Mouse (Mus musculus): ENCODE data around the gene Abi3. TPM values are rescaled to one million over a fixed set of nuclear protein-coding genes. Genes with fewer than 3 reads are reported as not detected.
A peak's percentile ranks its signal among the peaks of the same experiment; 100 is the strongest.

The Abi3 gene
- polyA plus RNA-seq, 1 experiment, result 1.5 TPM

DNA sequence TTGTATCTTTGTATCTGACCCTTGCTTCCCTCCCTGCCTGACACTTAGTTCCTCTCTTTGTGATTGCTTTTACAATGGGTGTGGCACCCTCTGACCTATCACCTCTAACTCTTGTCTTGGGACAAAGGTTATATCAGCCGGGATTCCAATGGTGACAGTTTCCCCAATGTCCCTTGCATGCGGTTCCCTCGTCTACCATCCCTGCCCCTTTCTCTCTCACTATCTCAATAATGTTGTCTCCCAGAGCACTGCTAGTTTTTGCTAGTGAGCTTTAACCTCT, 15.2 kb downstream of the Abi3 start:
- no peak for TF ChIP-seq MYOD1 (IDR thresholded peaks at IDR 0.05; ENCODE audit: control insufficient read depth in 1 of 3, insufficient read length in 2 of 3, low read depth in 2 of 3)
- no peak for TF ChIP-seq MAX (IDR thresholded peaks at IDR 0.05; ENCODE audit: low read depth)
- no peak for TF ChIP-seq POLR2AphosphoS2 (IDR thresholded peaks at IDR 0.05; ENCODE audit: insufficient read length, low read depth)
- no peak for TF ChIP-seq CEBPB (IDR thresholded peaks at IDR 0.05; ENCODE audit: insufficient read depth, poor library complexity, severe bottlenecking)
- TF ChIP-seq SRF (IDR thresholded peaks at IDR 0.05; ENCODE audit: control insufficient read depth, insufficient read length, low read depth), result no peak
- TF ChIP-seq POLR2A (IDR thresholded peaks at IDR 0.05; ENCODE audit: insufficient read length, low read depth), result no peak
- no peak for TF ChIP-seq USF1 (IDR thresholded peaks at IDR 0.05; ENCODE audit: low read depth)
- Histone ChIP-seq H3K79me2 (ENCODE audit: control insufficient read depth, insufficient read depth) (no peaks in the 10 kb centered on the region), H3K4me3 (no peak overlapping the region), H3K36me3 (ENCODE audit: control insufficient read depth, insufficient read depth) (no peaks in the 10 kb centered on the region), H3ac (ENCODE audit: control insufficient read depth, insufficient read length) (no peak overlapping the region), H3K4me2 (ENCODE audit: low read depth) (peak overlapping the region; percentile 48), H3K27me3 (ENCODE audit: control insufficient read depth, insufficient read depth, insufficient read length) (no peaks in the 10 kb centered on the region)

DNA sequence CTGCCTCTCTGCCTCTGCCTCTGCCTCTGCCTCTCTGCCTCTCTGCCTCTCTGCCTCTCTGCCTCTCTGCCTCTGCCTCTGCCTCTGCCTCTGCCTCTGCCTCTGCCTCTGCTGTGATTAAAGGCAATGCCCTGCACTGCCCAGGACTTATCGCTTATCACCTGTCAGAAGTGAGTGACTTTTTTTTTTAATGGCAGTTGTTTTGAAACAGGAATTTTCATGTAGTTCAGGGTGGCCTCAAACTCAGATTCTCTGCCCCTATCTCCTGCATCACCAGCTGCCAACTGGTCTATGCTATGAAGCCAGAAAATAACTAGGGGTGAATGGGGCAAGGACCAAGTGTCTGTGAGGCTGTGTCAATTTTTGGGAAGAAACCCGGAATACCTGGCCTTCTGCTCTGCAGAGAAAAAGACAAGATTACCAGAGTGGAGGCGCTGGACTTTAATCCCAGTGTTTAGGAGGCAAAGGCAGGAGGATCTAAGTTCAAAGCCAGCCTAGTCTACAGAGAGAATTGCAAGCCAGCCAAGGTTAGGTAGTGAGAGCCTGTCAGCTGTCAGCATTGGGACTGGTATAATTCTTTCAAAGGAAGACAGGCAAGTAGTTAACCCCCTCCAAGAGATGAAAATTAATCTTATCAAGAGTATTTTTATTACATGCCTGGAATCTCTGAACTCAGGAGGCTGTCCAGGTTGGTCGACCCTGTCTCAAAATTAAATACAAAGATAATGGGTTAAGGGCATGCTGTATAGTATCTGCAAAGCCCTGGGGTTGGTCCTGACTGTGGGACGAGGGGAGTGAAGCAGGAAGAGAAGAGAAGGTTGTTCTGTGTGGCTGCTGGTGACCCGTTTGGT, 15.7 kb downstream of the Abi3 start:
- no peak for TF ChIP-seq POLR2AphosphoS2 (IDR thresholded peaks at IDR 0.05; ENCODE audit: insufficient read length, low read depth)
- no peak for TF ChIP-seq USF1 (IDR thresholded peaks at IDR 0.05; ENCODE audit: low read depth)
- no peak for TF ChIP-seq MYOG (IDR thresholded peaks at IDR 0.05; ENCODE audit: control insufficient read depth in 1 of 3, insufficient read depth in 1 of 3, insufficient read length in 2 of 3, low read depth in 2 of 3)
- TF ChIP-seq E2F4 (IDR thresholded peaks at IDR 0.05; ENCODE audit: insufficient read depth), result no peak
- no peak for TF ChIP-seq CEBPB (IDR thresholded peaks at IDR 0.05; ENCODE audit: insufficient read depth, poor library complexity, severe bottlenecking)
- no peak for TF ChIP-seq TCF3 (IDR thresholded peaks at IDR 0.05; ENCODE audit: insufficient read length, low read depth)
- TF ChIP-seq REST (IDR thresholded peaks at IDR 0.05; ENCODE audit: insufficient read depth, insufficient read length), result no peak
- no peak for TF ChIP-seq MAX (IDR thresholded peaks at IDR 0.05; ENCODE audit: low read depth)
- no peak for TF ChIP-seq POLR2A (IDR thresholded peaks at IDR 0.05; ENCODE audit: insufficient read length, low read depth)
- Histone ChIP-seq H3K4me2 (ENCODE audit: low read depth) (peak overlapping the region; percentile 48), H3K27me3 (ENCODE audit: control insufficient read depth, insufficient read depth, insufficient read length) (no peaks in the 10 kb centered on the region), H3K36me3 (ENCODE audit: control insufficient read depth, insufficient read depth) (no peaks in the 10 kb centered on the region), H3K4me3 (peak overlapping the region; percentile 86), H3K79me2 (ENCODE audit: control insufficient read depth, insufficient read depth) (no peaks in the 10 kb centered on the region), H3ac (ENCODE audit: control insufficient read depth, insufficient read length) (no peak overlapping the region)

- H3K4me3 ChIP-seq, result peak overlapping the region; percentile 86
- H3K27me3 ChIP-seq (ENCODE audit: control insufficient read depth, insufficient read depth, insufficient read length), result no peaks in the 10 kb centered on the region
- TF ChIP-seq POLR2A (IDR thresholded peaks at IDR 0.05; ENCODE audit: insufficient read length, low read depth) (no peak), POLR2AphosphoS2 (IDR thresholded peaks at IDR 0.05; ENCODE audit: insufficient read length, low read depth) (no peak), MYOD1 (IDR thresholded peaks at IDR 0.05; ENCODE audit: control insufficient read depth in 1 of 3, insufficient read length in 2 of 3, low read depth in 2 of 3) (no peak), TCF3 (IDR thresholded peaks at IDR 0.05; ENCODE audit: insufficient read length, low read depth) (no peak)
- H3ac ChIP-seq (ENCODE audit: control insufficient read depth, insufficient read length), result no peak overlapping the region
- H3K4me2 ChIP-seq (ENCODE audit: low read depth), result peak overlapping the region; percentile 90
- no peaks in the 10 kb centered on the region for H3K79me2 ChIP-seq (ENCODE audit: control insufficient read depth, insufficient read depth)
- H3K36me3 ChIP-seq (ENCODE audit: control insufficient read depth, insufficient read depth), result no peaks in the 10 kb centered on the region
Measured at GRCm38 (mm10) chr11:95825625-95826024, 16.7 kb downstream of the Abi3 start.

- TF ChIP-seq MYOG (IDR thresholded peaks at IDR 0.05; ENCODE audit: control insufficient read depth in 1 of 3, insufficient read depth in 1 of 3, insufficient read length in 2 of 3, low read depth in 2 of 3), result peak in 2 of 3 experiments; percentile 50
- TF ChIP-seq MYOD1 (IDR thresholded peaks at IDR 0.05; ENCODE audit: control insufficient read depth in 1 of 3, insufficient read length in 2 of 3, low read depth in 2 of 3), result peak in 2 of 3 experiments; percentile 18 to 65
- no peak for TF ChIP-seq USF1 (IDR thresholded peaks at IDR 0.05; ENCODE audit: low read depth)
- TF ChIP-seq TCF3 (IDR thresholded peaks at IDR 0.05; ENCODE audit: insufficient read length, low read depth), result no peak
- H3K4me2 ChIP-seq (ENCODE audit: low read depth), result peak overlapping the region; percentile 90
- peak overlapping the region; percentile 36 for H3ac ChIP-seq (ENCODE audit: control insufficient read depth, insufficient read length)
- no peaks in the 10 kb centered on the region for H3K27me3 ChIP-seq (ENCODE audit: control insufficient read depth, insufficient read depth, insufficient read length)
- peak overlapping the region; percentile 86 for H3K4me3 ChIP-seq
- H3K36me3 ChIP-seq (ENCODE audit: control insufficient read depth, insufficient read depth), result no peaks in the 10 kb centered on the region
- H3K79me2 ChIP-seq (ENCODE audit: control insufficient read depth, insufficient read depth), result no peaks in the 10 kb centered on the region
Measured at GRCm38 (mm10) chr11:95824877-95825243, 17.4 kb downstream of the Abi3 start.

GRCm38 (mm10) chr11:95824071-95824876, 18.0 kb downstream of the Abi3 start, which contains the start of gene Phospho1:
Gene Phospho1, plus strand, starts transcription at chr11:95824499.
- H3K27me3 ChIP-seq (ENCODE audit: control insufficient read depth, insufficient read depth, insufficient read length), result no peaks in the 10 kb centered on the region
- TF ChIP-seq MYOD1 (IDR thresholded peaks at IDR 0.05; ENCODE audit: control insufficient read depth in 1 of 3, insufficient read length in 2 of 3, low read depth in 2 of 3), result peak in 1 of 3 experiments; percentile 64
- TF ChIP-seq POLR2A (IDR thresholded peaks at IDR 0.05; ENCODE audit: insufficient read length, low read depth), result peak; percentile 95
- TF ChIP-seq SRF (IDR thresholded peaks at IDR 0.05; ENCODE audit: control insufficient read depth, insufficient read length, low read depth), result no peak
- no peak for TF ChIP-seq MAX (IDR thresholded peaks at IDR 0.05; ENCODE audit: low read depth)
- TF ChIP-seq POLR2AphosphoS2 (IDR thresholded peaks at IDR 0.05; ENCODE audit: insufficient read length, low read depth), result peak; percentile 96
- TF ChIP-seq TCF3 (IDR thresholded peaks at IDR 0.05; ENCODE audit: insufficient read length, low read depth), result peak; percentile 50
- no peak for TF ChIP-seq REST (IDR thresholded peaks at IDR 0.05; ENCODE audit: insufficient read depth, insufficient read length)
- TF ChIP-seq USF1 (IDR thresholded peaks at IDR 0.05; ENCODE audit: low read depth), result no peak
- TF ChIP-seq CEBPB (IDR thresholded peaks at IDR 0.05; ENCODE audit: insufficient read depth, poor library complexity, severe bottlenecking), result no peak
- no peak for TF ChIP-seq TCF12 (IDR thresholded peaks at IDR 0.05; ENCODE audit: insufficient read depth, poor library complexity, severe bottlenecking)
- no peak for TF ChIP-seq E2F4 (IDR thresholded peaks at IDR 0.05; ENCODE audit: insufficient read depth)
- TF ChIP-seq MYOG (IDR thresholded peaks at IDR 0.05; ENCODE audit: control insufficient read depth in 1 of 3, insufficient read depth in 1 of 3, insufficient read length in 2 of 3, low read depth in 2 of 3), result peak in 1 of 3 experiments; percentile 64
- peak within 1 kb of the TSS; percentile 97 for H3K4me2 ChIP-seq (ENCODE audit: low read depth)
- peak within 1 kb of the TSS; percentile 36 for H3ac ChIP-seq (ENCODE audit: control insufficient read depth, insufficient read length)
- peak within 1 kb of the TSS; percentile 86 for H3K4me3 ChIP-seq
- H3K36me3 ChIP-seq (ENCODE audit: control insufficient read depth, insufficient read depth), result no peaks in the 10 kb centered on the region
- H3K79me2 ChIP-seq (ENCODE audit: control insufficient read depth, insufficient read depth), result no peaks in the 10 kb centered on the region

Data from myocyte (in vitro differentiated cells).